Mouse (Mus musculus): ENCODE measurements around the gene Zfp385b.

DNA sequence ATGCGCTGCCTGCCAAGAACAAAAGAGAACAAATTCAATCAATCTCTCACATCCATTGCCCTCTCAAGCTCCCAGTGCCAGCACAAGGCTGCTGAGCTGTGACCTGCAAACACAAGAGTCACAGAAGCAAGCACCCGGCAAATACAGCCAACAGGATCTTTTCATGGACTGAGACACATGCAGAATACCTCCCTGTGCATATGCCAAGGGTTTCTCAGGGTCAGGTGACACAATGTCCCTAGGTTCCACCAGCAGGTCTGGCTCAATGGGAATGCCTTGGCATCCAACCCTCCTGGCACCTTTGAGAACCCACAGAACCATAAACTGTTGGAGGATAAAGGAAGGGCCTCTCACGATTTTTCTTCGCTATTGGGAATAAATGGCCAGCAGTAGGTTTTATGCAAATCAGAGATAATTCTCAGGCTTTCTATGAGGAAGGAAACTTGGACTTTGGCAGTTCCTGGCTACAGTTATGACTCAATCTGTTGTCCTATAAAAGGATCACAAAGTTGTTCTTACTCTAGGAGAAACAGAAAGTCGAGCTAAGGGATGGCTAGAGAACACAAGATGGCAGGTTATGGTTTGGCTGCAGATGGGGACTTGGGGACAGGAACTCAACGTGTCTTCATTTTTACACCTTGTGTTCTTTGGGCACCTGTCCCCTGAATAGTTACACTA is 315.6 kb downstream of the Zfp385b start:
- TF ChIP-seq CTCF (IDR thresholded peaks at IDR 0.05; ENCODE audit: borderline replicate concordance, insufficient read depth, low read depth, low read length) (no peak), POLR2A (IDR thresholded peaks at IDR 0.05; ENCODE audit: borderline replicate concordance, insufficient read depth, low read length) (no peak)

Data from cerebellum, adult 2 months (tissue).